Comparison of ENCODE assay signal across 11 mouse cellular contexts in genomic region chr15:101075656-101076055, GRCm38 (mm10). TPM values are rescaled to one million over a fixed set of nuclear protein-coding genes. Genes with fewer than 3 reads are reported as not detected.
A peak's percentile ranks its signal among the peaks of the same experiment; 100 is the strongest.
DNase-seq lines count a peak whose midpoint lies in the region; ATAC-seq and TF ChIP-seq lines count a peak whose summit lies in the region.
"Had no signal": no experiment of that assay in that cellular context is flagged by ENCODE, and none has a peak within 500 bp of the region (broad histone marks: within the 10 kb centered on the region; RNA-seq: fewer than 3 reads in every experiment).

No protein-coding gene starts in this region.

- DNase-seq in lung, embryonic 14.5 days: no peak
- no peak for DNase-seq in lung, postnatal 4 days
- DNase-seq in limb, embryonic 14.5 days (ENCODE audit: low spot score): no peak
- no peak for DNase-seq in cerebellum, adult 9-11 months
- DNase-seq in gastrocnemius, postnatal 36 days: no peak
- no peak for DNase-seq in gastrocnemius, postnatal 25 days
- DNase-seq: gastrocnemius, adult 2 months had no signal

- no peak for ATAC-seq in lung, embryonic 14.5 days (ENCODE audit: insufficient read depth)
- no peak for ATAC-seq in hindbrain, embryonic 16.5 days
- no peak for ATAC-seq in limb, embryonic 14.5 days (ENCODE audit: low FRiP score, low read depth)
- no peak for ATAC-seq in stomach, embryonic 15.5 days (ENCODE audit: insufficient read depth, low FRiP score, low read depth)

- no peaks in the 10 kb centered on the region for H3K9me3 ChIP-seq in lung, embryonic 14.5 days (ENCODE audit: low read depth, low read length)
- H3K9me3 ChIP-seq in hindbrain, embryonic 16.5 days (ENCODE audit: control insufficient read depth, low read length): no peaks in the 10 kb centered on the region
- no peaks in the 10 kb centered on the region for H3K9me3 ChIP-seq in limb, embryonic 14.5 days (ENCODE audit: control insufficient read depth, low read length)
- no peaks in the 10 kb centered on the region for H3K9me3 ChIP-seq in stomach, embryonic 15.5 days
- H3K9me3 ChIP-seq: liver, embryonic 15.5 days had no signal

- H3K4me1 ChIP-seq in lung, embryonic 14.5 days (ENCODE audit: insufficient read depth): peaks cover 29% of the 10 kb centered on the region
- peaks cover 26% of the 10 kb centered on the region for H3K4me1 ChIP-seq in hindbrain, embryonic 16.5 days (ENCODE audit: control insufficient read depth, insufficient read depth, low read depth, low read length)
- peaks cover 31% of the 10 kb centered on the region for H3K4me1 ChIP-seq in limb, embryonic 14.5 days (ENCODE audit: control insufficient read depth, insufficient read depth, low read length)
- H3K4me1 ChIP-seq in stomach, embryonic 15.5 days: peaks cover 42% of the 10 kb centered on the region

- 63% methylated on average over 5 of the region's 5 CpGs for WGBS in lung, embryonic 14.5 days
- WGBS in hindbrain, embryonic 16.5 days: 20% methylated on average over 5 of the region's 5 CpGs
- 28% methylated on average over 5 of the region's 5 CpGs for WGBS in limb, embryonic 14.5 days
- 59% methylated on average over 5 of the region's 5 CpGs for WGBS in stomach, embryonic 15.5 days

- peak overlapping the region; percentile 18; the same call in 1 of the 2 replicates for H3K4me2 ChIP-seq in lung, embryonic 14.5 days
- H3K4me2 ChIP-seq in hindbrain, embryonic 16.5 days (ENCODE audit: low read length): peak overlapping the region; percentile 90
- peak overlapping the region; percentile 78; the same call in 1 of the 2 replicates for H3K4me2 ChIP-seq in limb, embryonic 14.5 days (replicated peaks; ENCODE audit: low read depth, low read length, severe bottlenecking)
- H3K4me2 ChIP-seq in stomach, embryonic 15.5 days: peak overlapping the region; percentile 83
- H3K4me2 ChIP-seq: liver, embryonic 15.5 days had no signal

- intact Hi-C loops in gastrocnemius, postnatal 36 days (cut with DNase I): no loop called here

- no peak for TF ChIP-seq CTCF in lung, embryonic 14.5 days (IDR thresholded peaks at IDR 0.05; ENCODE audit: low read depth)

- H3K36me3 ChIP-seq in lung, embryonic 14.5 days (ENCODE audit: insufficient read depth): no peaks in the 10 kb centered on the region
- no peaks in the 10 kb centered on the region for H3K36me3 ChIP-seq in hindbrain, embryonic 16.5 days (ENCODE audit: control insufficient read depth, insufficient read depth, low read length)
- H3K36me3 ChIP-seq in limb, embryonic 14.5 days (ENCODE audit: control insufficient read depth, insufficient read depth, low read length): no peaks in the 10 kb centered on the region
- no peaks in the 10 kb centered on the region for H3K36me3 ChIP-seq in stomach, embryonic 15.5 days
- H3K36me3 ChIP-seq: liver, embryonic 15.5 days had no signal

- no peak overlapping the region for H3K4me3 ChIP-seq in lung, embryonic 14.5 days (ENCODE audit: low read depth, low read length)
- H3K4me3 ChIP-seq in hindbrain, embryonic 16.5 days (ENCODE audit: low read length): peak overlapping the region; percentile 68
- 0 out of 2 replicates have a peak overlapping the region, but pooled peaks have one; percentile 10 for H3K4me3 ChIP-seq in limb, embryonic 14.5 days (replicated peaks; ENCODE audit: low read length)
- H3K4me3 ChIP-seq in stomach, embryonic 15.5 days (replicated peaks): peak overlapping the region; percentile 6; the same call in 1 of the 2 replicates
- H3K4me3 ChIP-seq: gastrocnemius, adult 2 months; liver, embryonic 15.5 days had no signal

- 0 out of 2 replicates have a peak, but pooled peaks cover 15% of the 10 kb centered on the region for H3K27me3 ChIP-seq in lung, embryonic 14.5 days (ENCODE audit: insufficient read depth, low read length)
- H3K27me3 ChIP-seq in hindbrain, embryonic 16.5 days (replicated peaks; ENCODE audit: control insufficient read depth, insufficient read depth, low read length): no peaks in the 10 kb centered on the region
- no peaks in the 10 kb centered on the region for H3K27me3 ChIP-seq in limb, embryonic 14.5 days (ENCODE audit: control insufficient read depth, insufficient read depth, low read length)
- no peaks in the 10 kb centered on the region for H3K27me3 ChIP-seq in stomach, embryonic 15.5 days (replicated peaks)

- TF ChIP-seq POLR2A in limb, embryonic 14.5 days (IDR thresholded peaks at IDR 0.05; ENCODE audit: borderline replicate concordance, extremely low read depth, insufficient read depth, insufficient read length): no peak

- H3K27ac ChIP-seq in lung, embryonic 14.5 days (ENCODE audit: low read depth): no peak overlapping the region
- H3K27ac ChIP-seq in hindbrain, embryonic 16.5 days (ENCODE audit: low read depth, low read length): peak overlapping the region; percentile 31; the same call in 1 of the 2 replicates
- no peak overlapping the region for H3K27ac ChIP-seq in limb, embryonic 14.5 days (replicated peaks; ENCODE audit: low read depth, low read length)
- no peak overlapping the region for H3K27ac ChIP-seq in stomach, embryonic 15.5 days
- H3K27ac ChIP-seq: gastrocnemius, adult 2 months; liver, embryonic 15.5 days had no signal

- no peak overlapping the region for H3K9ac ChIP-seq in lung, embryonic 14.5 days
- peak overlapping the region; percentile 82; the same call in 1 of the 2 replicates for H3K9ac ChIP-seq in hindbrain, embryonic 16.5 days (ENCODE audit: low read depth, low read length)
- no peak overlapping the region for H3K9ac ChIP-seq in limb, embryonic 14.5 days (ENCODE audit: low read depth, low read length, severe bottlenecking)
- H3K9ac ChIP-seq in stomach, embryonic 15.5 days: no peak overlapping the region
- H3K9ac ChIP-seq: liver, embryonic 15.5 days had no signal

RNA-seq across cellular contexts. Expression of gene Fignl2, which starts 2.7 kb away (rescaled TPM):
- 0.26 and 0.34 TPM in 2 replicates for polyA plus RNA-seq in lung, embryonic 14.5 days (2014; fragmentation: Nextera tagmentation; extraction: Ambion mirVana)
- 0.06 and 0.09 TPM in 2 replicates for polyA plus RNA-seq in hindbrain, embryonic 16.5 days (2015; fragmentation: Nextera tagmentation; extraction: Ambion mirVana)
- polyA plus RNA-seq in limb, embryonic 14.5 days (2012; rRNA removed): 3.7 and 5.4 TPM in 2 replicates
- polyA plus RNA-seq in limb, embryonic 14.5 days (2014; fragmentation: Nextera tagmentation; extraction: Ambion mirVana): 0.15 and 0.17 TPM in 2 replicates
- 0.19 and 0.21 TPM in 2 replicates for polyA plus RNA-seq in stomach, embryonic 15.5 days (2015; fragmentation: Nextera tagmentation; extraction: Ambion mirVana)
- total RNA-seq in gastrocnemius, postnatal 36 days (2021): under 1 TPM; 0.54 to 0.74 TPM
- total RNA-seq in gastrocnemius, postnatal 25 days (2021): 1 to 10 TPM in 1 of 2 experiments, under 1 TPM in 1; 0.59 to 1.1 TPM
- total RNA-seq: CH12.LX had no signal

RNA-seq across cellular contexts. Expression of gene Gm47841, which starts 28.5 kb away (rescaled TPM):
- not detected in 2 replicates for polyA plus RNA-seq in lung, embryonic 14.5 days (2014; fragmentation: Nextera tagmentation; extraction: Ambion mirVana)
- polyA plus RNA-seq in hindbrain, embryonic 16.5 days (2015; fragmentation: Nextera tagmentation; extraction: Ambion mirVana): not detected in 2 replicates
- 0.05 TPM in 1 of 2 replicates, not detected in the other for polyA plus RNA-seq in limb, embryonic 14.5 days (2012; rRNA removed)
- not detected in 2 replicates for polyA plus RNA-seq in limb, embryonic 14.5 days (2014; fragmentation: Nextera tagmentation; extraction: Ambion mirVana)
- not detected in 2 replicates for polyA plus RNA-seq in stomach, embryonic 15.5 days (2015; fragmentation: Nextera tagmentation; extraction: Ambion mirVana)
- not detected for total RNA-seq in gastrocnemius, postnatal 36 days (2021)
- total RNA-seq in gastrocnemius, postnatal 25 days (2021): not detected
- total RNA-seq: CH12.LX; gastrocnemius, adult 2 months had no signal
- polyA plus RNA-seq: liver, embryonic 15.5 days had no signal

RNA-seq across cellular contexts. Expression of gene Ankrd33, which starts 39.9 kb away (rescaled TPM):
- not detected in 2 replicates for polyA plus RNA-seq in lung, embryonic 14.5 days (2014; fragmentation: Nextera tagmentation; extraction: Ambion mirVana)
- not detected in 2 replicates for polyA plus RNA-seq in hindbrain, embryonic 16.5 days (2015; fragmentation: Nextera tagmentation; extraction: Ambion mirVana)
- polyA plus RNA-seq in limb, embryonic 14.5 days (2012; rRNA removed): not detected in 2 replicates
- polyA plus RNA-seq in limb, embryonic 14.5 days (2014; fragmentation: Nextera tagmentation; extraction: Ambion mirVana): not detected in 2 replicates
- not detected in 2 replicates for polyA plus RNA-seq in stomach, embryonic 15.5 days (2015; fragmentation: Nextera tagmentation; extraction: Ambion mirVana)
- total RNA-seq in gastrocnemius, postnatal 36 days (2021): not detected
- total RNA-seq in gastrocnemius, postnatal 25 days (2021): not detected
- total RNA-seq: CH12.LX; gastrocnemius, adult 2 months had no signal
- polyA plus RNA-seq: liver, embryonic 15.5 days had no signal

RNA-seq across cellular contexts. Expression of gene Acvrl1, which starts 52.7 kb away (rescaled TPM):
- 34.4 and 39.0 TPM in 2 replicates for polyA plus RNA-seq in lung, embryonic 14.5 days (2014; fragmentation: Nextera tagmentation; extraction: Ambion mirVana)
- 10.2 and 12.7 TPM in 2 replicates for polyA plus RNA-seq in hindbrain, embryonic 16.5 days (2015; fragmentation: Nextera tagmentation; extraction: Ambion mirVana)
- polyA plus RNA-seq in limb, embryonic 14.5 days (2012; rRNA removed): 16.1 and 17.8 TPM in 2 replicates
- polyA plus RNA-seq in limb, embryonic 14.5 days (2014; fragmentation: Nextera tagmentation; extraction: Ambion mirVana): 8.2 and 10.2 TPM in 2 replicates
- polyA plus RNA-seq in stomach, embryonic 15.5 days (2015; fragmentation: Nextera tagmentation; extraction: Ambion mirVana): 27.0 and 28.4 TPM in 2 replicates
- total RNA-seq in gastrocnemius, postnatal 36 days (2021): 1 to 10 TPM; 8.5 to 9.2 TPM
- 10 to 100 TPM; 10.7 to 13.0 TPM for total RNA-seq in gastrocnemius, postnatal 25 days (2021)

Comparison
In these comparisons a context has a peak if more than half of its experiments do, and no peak if none do; other contexts are left out.
1. H3K4me2 ChIP-seq: peak in every context shown above with its lines; median percentile 90 in hindbrain, embryonic 16.5 days; 83 in stomach, embryonic 15.5 days; 78 in limb, embryonic 14.5 days; 18 in lung, embryonic 14.5 days.